In the genomic region with DNA sequence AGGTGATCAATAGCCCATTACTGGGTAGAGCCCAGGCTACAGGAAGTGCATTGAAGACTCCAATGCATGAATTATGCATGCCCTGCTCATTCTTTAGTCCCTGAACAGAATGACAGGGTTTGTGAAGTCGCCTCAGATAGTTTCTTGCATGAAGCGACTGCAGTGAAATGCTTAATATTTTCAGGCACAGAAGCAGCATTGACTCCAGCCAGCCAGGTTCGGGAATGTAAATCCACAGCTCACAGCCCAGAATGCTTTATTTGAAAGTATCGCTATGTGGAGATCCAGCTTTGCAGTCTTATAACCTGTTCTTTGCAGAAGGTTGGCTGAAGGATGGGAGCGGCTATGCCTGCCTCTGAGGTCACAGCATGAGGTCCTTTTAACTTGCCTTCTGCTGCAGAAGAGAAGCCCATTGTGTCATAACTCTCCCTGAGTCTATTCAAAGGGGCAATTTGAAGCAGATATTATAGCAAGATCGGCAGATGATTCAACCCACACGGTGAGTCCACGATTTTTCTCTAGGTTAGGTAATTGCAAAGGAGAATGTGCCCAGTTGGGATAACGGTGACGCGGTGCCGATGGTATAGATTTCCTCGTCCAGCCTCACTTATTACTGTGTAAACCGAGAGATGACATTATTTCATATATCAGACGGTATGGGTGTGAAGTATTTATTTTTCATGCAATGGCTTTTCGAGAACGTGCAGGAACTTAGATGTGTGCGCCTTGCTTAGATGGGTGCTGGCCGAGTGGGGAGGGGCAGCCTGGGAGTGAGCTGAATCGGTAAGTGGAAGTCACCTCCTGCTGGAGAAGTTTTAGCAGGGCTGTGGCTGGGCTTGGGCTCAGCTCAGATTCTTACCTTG, we compare ENCODE assay signal across 9 mouse cellular contexts.
DNase-seq lines count a peak whose midpoint lies in the region; ATAC-seq and TF ChIP-seq lines count a peak whose summit lies in the region.
"Had no signal": no experiment of that assay in that cellular context is flagged by ENCODE, and none has a peak within 500 bp of the region (broad histone marks: within the 10 kb centered on the region; RNA-seq: fewer than 3 reads in every experiment).

No protein-coding gene starts in this region.

- no peak for TF ChIP-seq EP300 in heart, adult 2 months (IDR thresholded peaks at IDR 0.05; ENCODE audit: insufficient read depth, low read depth, low read length)

- no peak for DNase-seq in heart, adult 2 months
- peak; percentile 37 to 43 for DNase-seq in layer of hippocampus, postnatal 25 days (ENCODE audit: extremely low spot score in 1 of 2, low spot score in 1 of 2)
- no peak for DNase-seq in ovary, postnatal 36 days (ENCODE audit: low spot score)
- no peak for DNase-seq in urinary bladder, postnatal 10 days (ENCODE audit: low spot score)
- DNase-seq: liver, embryonic 13.5 days had no signal

- H3K4me2 ChIP-seq in heart, embryonic 13.5 days = peak overlapping the region; percentile 26
- peak overlapping the region; percentile 2; the same call in 1 of the 2 replicates for H3K4me2 ChIP-seq in embryonic facial prominence, embryonic 15.5 days (replicated peaks)
- H3K4me2 ChIP-seq in neural tube, embryonic 14.5 days (ENCODE audit: low read depth, low read length) = peak overlapping the region; percentile 62
- H3K4me2 ChIP-seq: liver, embryonic 13.5 days had no signal

- no peaks in the 10 kb centered on the region for H3K9me3 ChIP-seq in heart, embryonic 13.5 days
- H3K9me3 ChIP-seq in embryonic facial prominence, embryonic 15.5 days (replicated peaks) = no peaks in the 10 kb centered on the region
- H3K9me3 ChIP-seq in neural tube, embryonic 14.5 days (ENCODE audit: control insufficient read depth, low read length) = no peaks in the 10 kb centered on the region
- H3K9me3 ChIP-seq: liver, embryonic 13.5 days had no signal

- no peak for TF ChIP-seq CTCF in heart, adult 2 months (IDR thresholded peaks at IDR 0.05)

- intact Hi-C loops in heart, adult 2 months (cut with DNase I) = no loop called here

- H3K36me3 ChIP-seq in heart, embryonic 13.5 days = no peaks in the 10 kb centered on the region
- H3K36me3 ChIP-seq in heart, adult 2 months (ENCODE audit: control insufficient read depth, insufficient read depth, low read length) = no peaks in the 10 kb centered on the region
- H3K36me3 ChIP-seq in embryonic facial prominence, embryonic 15.5 days = no peaks in the 10 kb centered on the region
- no peaks in the 10 kb centered on the region for H3K36me3 ChIP-seq in neural tube, embryonic 14.5 days (ENCODE audit: control insufficient read depth, insufficient read depth, low read length)
- H3K36me3 ChIP-seq: liver, embryonic 13.5 days had no signal

- H3K9ac ChIP-seq in heart, embryonic 13.5 days = no peak overlapping the region
- H3K9ac ChIP-seq in heart, adult 2 months (ENCODE audit: low read depth, low read length) = no peak overlapping the region
- no peak overlapping the region for H3K9ac ChIP-seq in embryonic facial prominence, embryonic 15.5 days
- peak overlapping the region; percentile 62 for H3K9ac ChIP-seq in neural tube, embryonic 14.5 days (replicated peaks; ENCODE audit: low read depth, low read length)
- H3K9ac ChIP-seq: liver, embryonic 13.5 days had no signal

- H3K79me2 ChIP-seq in heart, adult 2 months (replicated peaks; ENCODE audit: control insufficient read depth, insufficient read depth, low read length) = no peaks in the 10 kb centered on the region

- no peak for ATAC-seq in heart, embryonic 13.5 days (ENCODE audit: extremely low read depth, insufficient number of reproducible peaks, low FRiP score, low TSS enrichment)
- no peak for ATAC-seq in embryonic facial prominence, embryonic 15.5 days (ENCODE audit: insufficient number of reproducible peaks, low FRiP score, low TSS enrichment, low read depth)
- peak; percentile 92 for ATAC-seq in neural tube, embryonic 14.5 days (ENCODE audit: low read depth)
- ATAC-seq in activated CD4-positive, CD25-positive, alpha-beta regulatory T cell, adult 4 months = no peak

- 48% methylated on average over 20 of the region's 20 CpGs for WGBS in heart, embryonic 13.5 days
- 52% methylated on average over 20 of the region's 20 CpGs for WGBS in heart, adult 2 months
- WGBS in embryonic facial prominence, embryonic 15.5 days = 44% methylated on average over 20 of the region's 20 CpGs
- 20% methylated on average over 20 of the region's 20 CpGs for WGBS in neural tube, embryonic 14.5 days

- H3K4me1 ChIP-seq in heart, embryonic 13.5 days = no peaks in the 10 kb centered on the region
- no peaks in the 10 kb centered on the region for H3K4me1 ChIP-seq in heart, adult 2 months (ENCODE audit: control insufficient read depth, insufficient read depth, low read length)
- H3K4me1 ChIP-seq in embryonic facial prominence, embryonic 15.5 days = no peaks in the 10 kb centered on the region
- 0 out of 2 replicates have a peak, but pooled peaks cover 3% of the 10 kb centered on the region for H3K4me1 ChIP-seq in neural tube, embryonic 14.5 days (ENCODE audit: control insufficient read depth, insufficient read depth, low read length)
- H3K4me1 ChIP-seq: liver, embryonic 13.5 days had no signal

- H3K4me3 ChIP-seq in heart, embryonic 13.5 days = no peak overlapping the region
- H3K4me3 ChIP-seq in heart, adult 2 months = no peak overlapping the region
- no peak overlapping the region for H3K4me3 ChIP-seq in embryonic facial prominence, embryonic 15.5 days (replicated peaks)
- peak overlapping the region; percentile 38 for H3K4me3 ChIP-seq in neural tube, embryonic 14.5 days (ENCODE audit: low read depth, low read length)
- H3K4me3 ChIP-seq: liver, embryonic 13.5 days had no signal

- no peak overlapping the region for H3K27ac ChIP-seq in heart, embryonic 13.5 days (replicated peaks)
- H3K27ac ChIP-seq in heart, adult 2 months = no peak overlapping the region
- no peak overlapping the region for H3K27ac ChIP-seq in embryonic facial prominence, embryonic 15.5 days (replicated peaks)
- H3K27ac ChIP-seq in neural tube, embryonic 14.5 days (ENCODE audit: low read depth, low read length) = peak overlapping the region; percentile 79
- H3K27ac ChIP-seq: liver, embryonic 13.5 days had no signal

- peaks cover 4% of the 10 kb centered on the region; the same call in 1 of the 2 replicates for H3K27me3 ChIP-seq in heart, embryonic 13.5 days (replicated peaks)
- no peaks in the 10 kb centered on the region for H3K27me3 ChIP-seq in heart, adult 2 months (ENCODE audit: control insufficient read depth, insufficient read depth, low read length)
- H3K27me3 ChIP-seq in embryonic facial prominence, embryonic 15.5 days = no peaks in the 10 kb centered on the region
- H3K27me3 ChIP-seq in neural tube, embryonic 14.5 days (ENCODE audit: control insufficient read depth, insufficient read depth, low read length) = no peaks in the 10 kb centered on the region
- H3K27me3 ChIP-seq: liver, embryonic 13.5 days had no signal

- no peak for TF ChIP-seq POLR2A in heart, adult 2 months (IDR thresholded peaks at IDR 0.05; ENCODE audit: insufficient read depth, low read depth, low read length)

Comparison
In these comparisons a context has a peak if more than half of its experiments do, and no peak if none do; other contexts are left out.
1. H3K4me2 ChIP-seq: peak in every context shown above with its lines; median percentile 62 in neural tube, embryonic 14.5 days; 26 in heart, embryonic 13.5 days; 2 in embryonic facial prominence, embryonic 15.5 days.
2. DNase-seq: peak in layer of hippocampus, postnatal 25 days (2 of 2); none in heart, adult 2 months (0 of 2), ovary, postnatal 36 days (single experiment) and urinary bladder, postnatal 10 days (single experiment).